Mouse (Mus musculus): ENCODE results near the gene Zbtb39. TPM values are rescaled to one million over a fixed set of nuclear protein-coding genes. Genes with fewer than 3 reads are reported as not detected.
"Not testable (repeated sequence)": the region's sequence is repeated elsewhere in the genome, so short reads cannot be mapped to it uniquely, and the experiment has no call there.

The Zbtb39 gene
- total RNA-seq, 2 experiments from 2014 or later, result 16.2 to 17.4 TPM

GRCm38 (mm10) chr10:127782321-127782720 lies 43.0 kb downstream of the Zbtb39 start:
- not testable (repeated sequence) for DNase-seq (ENCODE audit: low spot score in 2 of 2)

- not testable (repeated sequence) for DNase-seq (ENCODE audit: low spot score in 2 of 2)
Measured at GRCm38 (mm10) chr10:127785411-127785810, 46.1 kb downstream of the Zbtb39 start.

Other genes starting within 250 kb of the Zbtb39 start
- 10 to 100 TPM in 1 of 2 experiments, 1 to 10 TPM in 1; 6.4 to 11.5 TPM for gene Stac3, start 237.9 kb upstream of the Zbtb39 start, total RNA-seq (2021)
- gene Ndufa4l2, start 224.6 kb upstream of the Zbtb39 start, total RNA-seq (2021), result 10 to 100 TPM; 57.2 to 71.7 TPM
- 10 to 100 TPM; 66.7 to 69.4 TPM for gene Shmt2, start 217.1 kb upstream of the Zbtb39 start, total RNA-seq (2021)
- gene Nxph4, start 205.0 kb upstream of the Zbtb39 start, total RNA-seq (2021), result 10 to 100 TPM; 13.6 to 14.0 TPM
- gene Lrp1, start 118.4 kb upstream of the Zbtb39 start, total RNA-seq (2021), result 100 to 1,000 TPM; 283 to 301 TPM
- gene Stat6, start 96.6 kb upstream of the Zbtb39 start, total RNA-seq (2021), result 10 to 100 TPM; 72.7 to 78.0 TPM
- 10 to 100 TPM; 11.6 to 13.2 TPM for gene Nemp1, start 72.6 kb upstream of the Zbtb39 start, total RNA-seq (2021)
- gene Nab2, start 71.0 kb upstream of the Zbtb39 start, total RNA-seq (2021), result 10 to 100 TPM; 22.8 to 24.4 TPM
- gene Myo1a, start 34.4 kb upstream of the Zbtb39 start, total RNA-seq (2021), result 1 to 10 TPM; 1.6 to 2.1 TPM
- gene Tac2, start 15.1 kb upstream of the Zbtb39 start, total RNA-seq (2021), result under 1 TPM in 1 of 2 experiments, not detected in 1; 0.48 TPM
- gene Gpr182, start 12.2 kb downstream of the Zbtb39 start, total RNA-seq (2021), result 10 to 100 TPM; 13.7 to 17.4 TPM
- gene Rdh1, start 20.2 kb downstream of the Zbtb39 start, total RNA-seq (2021), result 1 to 10 TPM; 1.3 to 1.9 TPM
- gene Rdh16f1, start 20.2 kb downstream of the Zbtb39 start, total RNA-seq (2021), result 1 to 10 TPM; 2.3 to 2.5 TPM
- 1 to 10 TPM in 1 of 2 experiments, not detected in 1; 4.3 TPM for gene Rdh9, start 36.8 kb downstream of the Zbtb39 start, total RNA-seq (2021)
- 1 to 10 TPM in 1 of 2 experiments, under 1 TPM in 1; 0.28 to 2.1 TPM for gene Rdh16, start 61.6 kb downstream of the Zbtb39 start, total RNA-seq (2021)
- 1 to 10 TPM in 1 of 2 experiments, under 1 TPM in 1; 0.23 to 7.3 TPM for gene Rdh19, start 110.4 kb downstream of the Zbtb39 start, total RNA-seq (2021)
- under 1 TPM; 0.82 to 0.90 TPM for gene Rdh16f2, start 126.9 kb downstream of the Zbtb39 start, total RNA-seq (2021)
- gene Rdh7, start 149.3 kb downstream of the Zbtb39 start, total RNA-seq (2021), result 10 to 100 TPM in 1 of 2 experiments, under 1 TPM in 1; 0.95 to 46.8 TPM
- under 1 TPM in 1 of 2 experiments, not detected in 1; 0.25 TPM for gene Sdr9c7, start 159.0 kb downstream of the Zbtb39 start, total RNA-seq (2021)